Mouse (Mus musculus): ENCODE measurements around the gene Cpb1. TPM values are rescaled to one million over a fixed set of nuclear protein-coding genes. Genes with fewer than 3 reads are reported as not detected.

Gene Cpb1
- polyA plus RNA-seq (2015; fragmentation: Nextera tagmentation; extraction: Ambion mirVana) = 0.13 and 0.19 TPM in 2 replicates

GRCm38 (mm10) chr3:20275633-20276032, at the start of gene Cpb1:
Cpb1 (minus strand) TSS chr3:20275733.
- no peaks in the 10 kb centered on the region for H3K27me3 ChIP-seq
- H3K4me1 ChIP-seq (replicated peaks) = no peaks in the 10 kb centered on the region
- no peaks in the 10 kb centered on the region for H3K36me3 ChIP-seq
- no peaks in the 10 kb centered on the region for H3K9me3 ChIP-seq (replicated peaks)
- no peak for ATAC-seq (replicated peaks; ENCODE audit: insufficient number of reproducible peaks, insufficient read depth, low FRiP score, low read depth)
- 72% methylated on average over 3 of the region's 3 CpGs for WGBS
- H3K4me3 ChIP-seq = no peak within 1 kb of the TSS
- H3K27ac ChIP-seq = no peak within 1 kb of the TSS
- H3K4me2 ChIP-seq = no peak within 1 kb of the TSS
- H3K9ac ChIP-seq = no peak within 1 kb of the TSS

- ATAC-seq (replicated peaks; ENCODE audit: insufficient number of reproducible peaks, insufficient read depth, low FRiP score, low read depth) = no peak
- H3K4me3 ChIP-seq = no peak overlapping the region
- H3K27ac ChIP-seq = no peak overlapping the region
- H3K36me3 ChIP-seq = no peaks in the 10 kb centered on the region
- no peak overlapping the region for H3K9ac ChIP-seq
- no peak overlapping the region for H3K4me2 ChIP-seq
- no peaks in the 10 kb centered on the region for H3K27me3 ChIP-seq
- WGBS = 46% methylated on average over 1 of the region's 1 CpGs
- H3K4me1 ChIP-seq (replicated peaks) = no peaks in the 10 kb centered on the region
- H3K9me3 ChIP-seq (replicated peaks) = no peaks in the 10 kb centered on the region; the same call in 1 of the 2 replicates
These were observed 41.7 kb upstream of the Cpb1 start for GRCm38 (mm10) chr3:20317233-20317632.

- Histone ChIP-seq H3K4me1 (replicated peaks) (no peaks in the 10 kb centered on the region), H3K27me3 (no peaks in the 10 kb centered on the region), H3K4me3 (no peak overlapping the region), H3K27ac (no peak overlapping the region), H3K9me3 (replicated peaks) (no peaks in the 10 kb centered on the region), H3K9ac (no peak overlapping the region), H3K4me2 (no peak overlapping the region), H3K36me3 (no peaks in the 10 kb centered on the region)
- ATAC-seq (replicated peaks; ENCODE audit: insufficient number of reproducible peaks, insufficient read depth, low FRiP score, low read depth) = no peak
- 87% methylated on average over 4 of the region's 4 CpGs for WGBS
These were observed 33.6 kb upstream of the Cpb1 start for GRCm38 (mm10) chr3:20309142-20309541.

- Histone ChIP-seq H3K4me3 (no peak overlapping the region), H3K4me1 (replicated peaks) (no peaks in the 10 kb centered on the region), H3K27me3 (no peaks in the 10 kb centered on the region), H3K4me2 (no peak overlapping the region), H3K9ac (no peak overlapping the region), H3K27ac (no peak overlapping the region), H3K9me3 (replicated peaks) (no peaks in the 10 kb centered on the region), H3K36me3 (no peaks in the 10 kb centered on the region)
- WGBS = 63% methylated on average over 4 of the region's 4 CpGs
- no peak for ATAC-seq (replicated peaks; ENCODE audit: insufficient number of reproducible peaks, insufficient read depth, low FRiP score, low read depth)
These were observed 31.7 kb upstream of the Cpb1 start for GRCm38 (mm10) chr3:20307256-20307655.

DNA sequence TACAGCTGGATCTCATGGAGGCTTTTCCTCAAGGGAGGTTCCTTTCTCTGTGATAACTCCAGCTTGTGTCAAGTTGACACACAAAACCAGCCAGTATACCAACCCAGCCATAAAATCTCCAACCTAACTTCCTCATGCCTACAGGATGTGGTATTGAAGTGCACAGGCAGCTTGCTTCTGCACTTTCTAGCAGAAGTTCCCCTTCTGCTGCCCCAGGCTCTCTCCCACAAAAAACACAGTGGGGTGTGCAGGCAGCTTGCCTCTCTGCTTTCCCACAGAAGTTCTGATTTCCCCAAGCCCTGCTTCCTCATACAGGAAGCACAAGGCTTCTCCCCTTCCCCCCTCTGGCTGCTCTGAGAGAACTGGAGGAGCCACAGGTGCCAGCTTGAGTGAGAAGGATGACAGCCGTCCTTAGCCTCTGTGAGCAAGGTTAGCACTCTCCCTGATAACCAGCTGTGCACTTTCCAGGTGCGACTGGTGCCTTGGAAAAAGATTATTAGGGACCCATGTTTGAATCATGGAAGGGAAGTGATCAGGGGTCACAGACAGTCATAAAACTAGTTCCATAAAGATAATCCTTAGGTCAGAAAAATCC, 29.3 kb upstream of the Cpb1 start:
- Histone ChIP-seq H3K4me2 (no peak overlapping the region), H3K4me1 (replicated peaks) (no peaks in the 10 kb centered on the region), H3K27ac (no peak overlapping the region), H3K27me3 (no peaks in the 10 kb centered on the region), H3K36me3 (no peaks in the 10 kb centered on the region), H3K9ac (no peak overlapping the region), H3K4me3 (no peak overlapping the region), H3K9me3 (replicated peaks) (no peaks in the 10 kb centered on the region)
- 49% methylated on average over 2 of the region's 2 CpGs for WGBS
- ATAC-seq (replicated peaks; ENCODE audit: insufficient number of reproducible peaks, insufficient read depth, low FRiP score, low read depth) = no peak; the same call in 1 of the 2 replicates

- Histone ChIP-seq H3K4me1 (replicated peaks) (no peaks in the 10 kb centered on the region), H3K27me3 (no peaks in the 10 kb centered on the region), H3K4me3 (no peak overlapping the region), H3K36me3 (no peaks in the 10 kb centered on the region), H3K4me2 (no peak overlapping the region), H3K27ac (no peak overlapping the region), H3K9me3 (replicated peaks) (no peaks in the 10 kb centered on the region), H3K9ac (no peak overlapping the region)
- no peak for ATAC-seq (replicated peaks; ENCODE audit: insufficient number of reproducible peaks, insufficient read depth, low FRiP score, low read depth)
- WGBS = 41% methylated on average over 3 of the region's 3 CpGs
These were observed 20.0 kb upstream of the Cpb1 start for GRCm38 (mm10) chr3:20295546-20295945.

GRCm38 (mm10) chr3:20294542-20295348, 19.2 kb upstream of the Cpb1 start:
- Histone ChIP-seq H3K9ac (no peak overlapping the region), H3K9me3 (replicated peaks) (no peaks in the 10 kb centered on the region), H3K27me3 (no peaks in the 10 kb centered on the region), H3K4me3 (no peak overlapping the region), H3K36me3 (no peaks in the 10 kb centered on the region), H3K27ac (no peak overlapping the region), H3K4me2 (no peak overlapping the region), H3K4me1 (replicated peaks) (no peaks in the 10 kb centered on the region)
- no peak for ATAC-seq (replicated peaks; ENCODE audit: insufficient number of reproducible peaks, insufficient read depth, low FRiP score, low read depth)
- WGBS = 78% methylated on average over 9 of the region's 9 CpGs

DNA sequence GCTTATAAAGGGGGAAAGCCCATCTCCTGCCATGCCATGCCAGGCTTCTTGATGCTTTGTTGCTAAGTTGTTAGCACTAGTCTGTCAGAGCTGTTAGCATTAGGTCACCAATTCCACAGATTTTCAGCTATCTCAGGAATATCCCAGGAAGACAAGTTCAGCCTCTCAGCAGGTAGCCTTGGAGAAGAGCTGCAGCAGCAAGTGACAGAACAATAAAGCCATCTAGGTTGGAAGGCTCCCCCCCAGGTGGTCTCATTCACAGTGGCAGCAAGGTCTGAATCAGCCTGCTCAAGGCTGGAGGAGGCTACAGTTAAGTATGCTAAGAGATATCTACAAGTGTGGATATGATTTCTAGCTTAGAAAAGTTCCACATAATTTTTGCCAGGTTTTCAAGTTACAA, 15.8 kb upstream of the Cpb1 start:
- no peak overlapping the region for H3K9ac ChIP-seq
- H3K27ac ChIP-seq = no peak overlapping the region
- H3K27me3 ChIP-seq = no peaks in the 10 kb centered on the region
- no peaks in the 10 kb centered on the region for H3K4me1 ChIP-seq (replicated peaks)
- H3K36me3 ChIP-seq = no peaks in the 10 kb centered on the region
- ATAC-seq (replicated peaks; ENCODE audit: insufficient number of reproducible peaks, insufficient read depth, low FRiP score, low read depth) = no peak
- no peak overlapping the region for H3K4me2 ChIP-seq
- H3K4me3 ChIP-seq = no peak overlapping the region
- H3K9me3 ChIP-seq (replicated peaks) = no peaks in the 10 kb centered on the region

DNA sequence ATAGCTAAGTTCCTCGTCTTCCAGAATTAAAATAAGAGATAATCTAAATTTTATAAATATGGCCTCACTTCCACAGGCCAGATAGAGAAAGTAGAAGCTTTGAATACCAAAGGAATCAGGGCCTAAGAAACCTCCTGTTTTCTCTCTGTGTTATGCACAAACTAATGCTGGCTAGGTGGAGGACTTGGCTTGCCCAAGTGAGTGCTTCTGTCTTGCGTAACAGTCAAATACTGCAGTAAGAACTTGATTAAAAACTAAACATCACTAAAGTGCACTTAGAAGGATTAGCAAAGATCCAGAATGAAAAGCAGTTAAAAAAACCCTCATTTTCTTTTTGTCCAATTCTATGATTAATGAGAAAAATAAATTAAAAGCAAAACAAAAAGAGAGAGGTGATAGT, 13.2 kb upstream of the Cpb1 start:
- no peak overlapping the region for H3K4me2 ChIP-seq
- H3K36me3 ChIP-seq = no peaks in the 10 kb centered on the region
- H3K27me3 ChIP-seq = no peaks in the 10 kb centered on the region
- H3K27ac ChIP-seq = no peak overlapping the region
- H3K9me3 ChIP-seq (replicated peaks) = no peaks in the 10 kb centered on the region
- no peak overlapping the region for H3K4me3 ChIP-seq
- ATAC-seq (replicated peaks; ENCODE audit: insufficient number of reproducible peaks, insufficient read depth, low FRiP score, low read depth) = no peak
- H3K4me1 ChIP-seq (replicated peaks) = no peaks in the 10 kb centered on the region
- WGBS = 79% methylated on average over 2 of the region's 2 CpGs
- H3K9ac ChIP-seq = no peak overlapping the region

DNA sequence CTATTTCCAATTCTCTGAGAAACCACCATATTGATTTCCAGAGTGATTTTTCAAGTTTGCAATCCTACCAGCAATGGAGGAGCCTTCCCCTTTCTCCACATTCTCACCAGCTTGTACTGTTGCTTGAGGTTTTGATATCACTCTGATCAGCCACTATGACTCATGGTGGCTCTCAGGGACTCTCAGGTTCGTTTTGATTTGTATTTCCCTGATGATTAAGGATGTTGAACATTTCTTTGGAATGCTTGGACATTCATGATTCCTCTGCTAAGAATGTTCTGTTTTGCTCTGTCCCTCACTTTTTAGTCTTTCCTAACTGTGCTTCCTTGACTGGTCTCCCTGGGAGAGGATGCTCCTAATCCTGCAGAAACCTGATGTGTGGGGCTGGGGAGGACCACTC, 6.3 kb upstream of the Cpb1 start:
- ATAC-seq (replicated peaks; ENCODE audit: insufficient number of reproducible peaks, insufficient read depth, low FRiP score, low read depth) = no peak
- Histone ChIP-seq H3K27me3 (no peaks in the 10 kb centered on the region), H3K4me1 (replicated peaks) (no peaks in the 10 kb centered on the region), H3K27ac (no peak overlapping the region), H3K36me3 (no peaks in the 10 kb centered on the region), H3K9me3 (replicated peaks) (no peaks in the 10 kb centered on the region), H3K4me2 (no peak overlapping the region), H3K9ac (no peak overlapping the region), H3K4me3 (no peak overlapping the region)
- WGBS = 43% methylated on average over 1 of the region's 1 CpGs

GRCm38 (mm10) chr3:20254566-20255479, 20.7 kb downstream of the Cpb1 start:
- peaks cover 9% of the 10 kb centered on the region for H3K4me1 ChIP-seq (replicated peaks)
- H3K9me3 ChIP-seq (replicated peaks) = no peaks in the 10 kb centered on the region
- H3K27me3 ChIP-seq = no peaks in the 10 kb centered on the region
- H3K4me3 ChIP-seq = no peak overlapping the region
- ATAC-seq (replicated peaks; ENCODE audit: insufficient number of reproducible peaks, insufficient read depth, low FRiP score, low read depth) = no peak
- no peak overlapping the region for H3K4me2 ChIP-seq
- no peak overlapping the region for H3K9ac ChIP-seq
- H3K36me3 ChIP-seq = no peaks in the 10 kb centered on the region
- H3K27ac ChIP-seq = no peak overlapping the region
- WGBS = 21% methylated on average over 9 of the region's 9 CpGs

Measured in heart, embryonic 15.5 days (tissue).